Mouse (Mus musculus) lung, postnatal 0 days (tissue): ENCODE results near the gene Vps35l.

Source experiments
- CTCF ChIP-seq: IDR thresholded peaks from 2 replicates; pipeline ENCODE4 v1.5.1; 2016; ENCODE audit warnings: antibody characterized with exemption, mild to moderate bottlenecking
- EP300 ChIP-seq: IDR thresholded peaks from 2 replicates; pipeline ENCODE4 v1.6.1; 2016; ENCODE audit warnings: antibody characterized with exemption, mild to moderate bottlenecking, control low read depth

DNA sequence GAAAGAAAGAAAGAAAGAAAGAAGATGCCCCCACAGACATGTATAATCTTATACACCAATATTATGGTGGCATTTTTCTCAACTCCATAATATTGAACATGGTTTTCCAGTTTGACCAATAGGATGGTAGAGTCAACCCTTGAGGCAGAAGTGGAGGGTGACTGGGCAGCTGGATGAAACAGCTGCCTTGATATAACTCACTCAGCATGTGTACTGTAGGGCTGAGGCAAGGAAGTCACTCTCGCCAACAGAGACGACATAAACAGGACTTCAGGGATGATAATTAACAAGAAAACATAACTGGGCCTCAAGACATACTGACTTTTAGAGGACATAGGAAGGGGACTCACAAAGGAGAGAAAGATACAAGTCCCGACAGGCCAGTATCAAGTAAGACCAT, 114.6 kb downstream of the Vps35l start:
- TF ChIP-seq CTCF (no peak), EP300 (no peak)
